Mouse (Mus musculus) brain, embryonic 14.5 days (tissue): ENCODE measurements around the gene Npvf. TPM values are rescaled to one million over a fixed set of nuclear protein-coding genes. Genes with fewer than 3 reads are reported as not detected.

ENCODE experiments used
- DNase-seq: peaks from one replicate; pipeline ENCODE4 v3.0.0-alpha.2; 2011; ENCODE audit warnings: low read depth
- CTCF ChIP-seq: fragments of 200-500 bp; IDR thresholded peaks from 2 replicates; pipeline ENCODE4 v1.5.1; 2012; ENCODE audit warnings: inconsistent platforms, mild to moderate bottlenecking, moderate library complexity, borderline replicate concordance; ENCODE audit not compliant: insufficient read depth, insufficient read length; ENCODE audit errors: extremely low read depth
- POLR2A ChIP-seq: fragments of 200-500 bp; IDR thresholded peaks from 2 replicates; pipeline ENCODE4 v1.6.1; 2012; ENCODE audit warnings: mild to moderate bottlenecking, inconsistent platforms, borderline replicate concordance; ENCODE audit not compliant: poor library complexity, insufficient read depth, insufficient read length, severe bottlenecking; ENCODE audit errors: extremely low read depth
- polyA plus RNA-seq: library from polyadenylated mRNA; depleted of rRNA; stranded (reverse); fragments of >200 nt; gene quantifications from 2 replicates; pipeline ENCODE4 v1.2.3, GENCODE M21; 2012

Gene Npvf
- polyA plus RNA-seq, 1 experiment: 0.22 TPM

DNA sequence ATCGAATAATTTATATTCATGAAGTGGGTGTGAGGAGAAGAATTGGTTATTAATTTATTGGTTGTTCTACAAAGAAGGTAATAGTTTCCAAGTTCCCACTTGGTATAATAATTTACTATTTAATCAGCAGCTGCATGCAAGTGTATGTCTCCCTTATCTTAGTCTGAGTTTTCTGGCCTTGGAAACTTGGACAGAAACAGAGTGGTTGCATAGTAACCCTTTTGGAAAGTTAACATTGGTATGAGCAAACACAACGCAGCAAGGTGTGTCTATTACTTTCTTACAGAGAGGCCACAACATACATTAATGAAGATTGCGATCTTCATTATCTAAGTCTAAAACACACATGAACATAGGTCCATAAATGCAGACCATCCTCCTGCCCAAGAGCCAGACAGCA lies 10.0 kb upstream of the Npvf start:
- DNase-seq: no peak
- no peak for TF ChIP-seq CTCF
- no peak for TF ChIP-seq POLR2A

DNA sequence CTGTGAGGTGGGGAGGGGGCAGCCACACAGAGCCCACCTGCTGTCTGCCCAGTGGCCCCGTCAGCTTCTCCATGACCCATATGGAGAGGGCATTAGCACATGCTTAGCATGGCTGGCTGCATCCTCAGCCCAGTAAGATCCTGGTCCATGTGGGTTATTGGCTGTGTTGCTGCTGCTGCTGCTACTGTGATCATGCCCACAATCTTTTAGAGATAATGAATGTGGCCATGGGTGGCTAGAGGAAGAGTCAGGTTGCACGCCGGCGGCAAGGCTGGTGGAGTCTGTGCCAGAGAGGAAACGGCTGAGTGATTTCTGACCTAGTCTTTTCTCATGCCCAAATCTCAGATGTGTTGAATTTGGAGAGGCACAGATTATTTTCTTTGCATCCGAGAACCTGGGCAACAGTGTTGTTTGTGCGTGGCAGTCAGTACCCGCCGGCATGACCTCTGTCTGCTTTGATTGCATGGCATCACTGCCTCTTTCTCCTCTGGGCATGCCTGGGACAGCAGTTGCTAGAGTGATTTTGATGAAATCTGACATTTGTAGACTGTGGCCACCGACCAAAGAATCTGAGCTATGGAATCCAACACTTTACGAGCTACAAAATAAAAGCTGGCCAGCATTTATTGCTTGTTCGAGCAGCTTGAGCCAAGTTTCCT lies 8.8 kb upstream of the Npvf start:
- DNase-seq: no peak
- TF ChIP-seq POLR2A: no peak
- no peak for TF ChIP-seq CTCF

DNA sequence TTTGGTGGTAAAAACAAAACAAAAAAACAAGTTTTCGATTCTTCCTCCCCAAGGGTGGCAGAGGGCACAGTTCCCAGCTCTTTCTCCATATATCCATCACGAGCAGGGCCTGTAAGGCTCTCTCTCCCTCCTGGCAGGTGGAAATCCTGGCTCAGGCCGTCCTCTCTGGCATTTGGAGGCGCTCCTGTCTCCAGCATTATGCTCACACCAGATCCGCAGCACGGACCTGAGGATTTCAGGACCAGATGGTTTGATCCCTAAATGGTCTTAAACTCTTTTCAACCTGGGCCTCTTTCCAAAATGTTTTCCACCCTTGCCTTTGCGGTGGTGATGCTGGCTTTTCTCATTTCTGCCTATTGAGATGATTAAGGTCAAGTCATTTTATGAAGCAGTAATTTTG lies 7.5 kb upstream of the Npvf start:
- TF ChIP-seq POLR2A (no peak), CTCF (no peak)

DNA sequence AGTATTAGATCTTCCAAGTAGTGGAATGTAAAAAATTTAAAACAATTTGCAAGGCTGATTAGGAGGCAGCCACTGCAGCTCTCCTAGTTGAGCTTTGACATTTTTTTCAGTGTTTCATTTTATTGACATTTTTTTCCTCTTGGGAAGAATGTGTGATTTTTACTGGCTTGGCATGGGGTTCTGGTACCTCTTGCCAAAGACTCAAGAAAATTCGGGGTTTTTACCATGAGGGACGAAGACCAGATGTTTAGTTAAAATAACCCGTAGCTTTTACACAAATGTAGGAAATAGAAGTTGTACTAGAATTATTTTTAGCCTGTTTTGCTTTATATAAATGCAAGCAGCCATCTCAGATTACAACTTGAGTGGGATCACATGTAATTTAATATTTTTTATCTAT lies 4.2 kb upstream of the Npvf start:
- DNase-seq: no peak

More for the DNA sequence above, 7.5 kb upstream of the Npvf start:
- DNase-seq: peak; percentile 64

DNA sequence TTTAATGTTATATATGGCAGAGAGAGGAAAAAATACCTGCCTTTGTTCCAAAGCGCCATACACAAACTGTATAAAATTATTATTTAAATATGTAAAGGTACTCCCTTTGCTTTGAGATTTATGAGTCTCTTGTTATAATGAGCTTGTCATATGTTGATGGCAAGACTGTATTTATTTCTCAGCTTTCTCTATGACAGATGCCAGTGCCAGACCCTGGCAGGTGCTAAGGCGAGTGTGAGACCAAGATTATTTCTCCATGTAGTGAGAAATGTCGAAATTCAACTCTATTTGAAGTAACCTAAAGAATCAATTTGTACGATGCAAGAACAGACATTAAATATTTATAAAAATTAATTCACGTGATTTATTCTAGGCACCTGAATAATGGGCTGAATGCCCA lies 3.8 kb upstream of the Npvf start:
- DNase-seq: peak; percentile 69
- TF ChIP-seq CTCF (no peak), POLR2A (no peak)

More for the DNA sequence above, 4.2 kb upstream of the Npvf start:
- TF ChIP-seq CTCF: no peak
- TF ChIP-seq POLR2A: no peak

DNA sequence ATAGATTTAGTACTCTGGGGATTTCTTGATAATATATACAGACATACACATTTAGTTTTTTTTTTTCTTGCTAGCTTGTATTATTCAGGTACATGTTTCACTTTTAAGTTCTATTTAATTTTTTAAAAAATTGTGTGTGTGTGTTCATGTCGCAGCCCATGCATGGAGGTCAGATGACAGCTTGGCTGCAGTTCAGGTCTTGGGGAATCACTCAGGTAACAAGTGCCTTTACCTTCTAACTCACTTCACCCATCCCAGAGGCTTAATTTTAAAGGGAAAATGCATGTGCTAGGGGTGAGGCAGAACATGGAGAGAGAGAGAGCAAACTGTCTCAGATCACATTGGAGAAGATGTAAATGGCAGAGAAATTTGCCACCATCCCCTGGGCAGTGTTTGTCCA lies 2.2 kb upstream of the Npvf start:
- no peak for TF ChIP-seq CTCF
- TF ChIP-seq POLR2A: no peak
- no peak for DNase-seq

DNA sequence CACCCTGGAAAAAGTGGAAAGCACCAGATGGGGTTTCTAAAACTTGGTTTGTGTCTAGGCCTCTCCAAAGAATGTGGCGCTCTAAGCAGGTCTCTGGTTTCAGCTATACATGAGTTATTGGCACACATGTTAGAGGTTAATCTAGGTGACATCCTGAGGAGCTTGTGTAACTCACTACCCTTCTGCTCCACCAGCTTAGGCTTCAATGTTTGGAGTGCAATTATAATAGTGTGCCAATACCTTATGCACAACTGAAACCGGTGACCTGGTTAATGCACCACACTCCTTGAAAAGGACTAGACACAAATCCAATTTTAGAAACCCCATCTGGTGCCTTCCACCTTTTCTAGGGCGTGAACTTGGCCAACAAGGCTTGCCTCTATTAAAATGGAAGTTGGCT lies 1.7 kb upstream of the Npvf start:
- no peak for TF ChIP-seq POLR2A
- no peak for TF ChIP-seq CTCF
- no peak for DNase-seq

DNA sequence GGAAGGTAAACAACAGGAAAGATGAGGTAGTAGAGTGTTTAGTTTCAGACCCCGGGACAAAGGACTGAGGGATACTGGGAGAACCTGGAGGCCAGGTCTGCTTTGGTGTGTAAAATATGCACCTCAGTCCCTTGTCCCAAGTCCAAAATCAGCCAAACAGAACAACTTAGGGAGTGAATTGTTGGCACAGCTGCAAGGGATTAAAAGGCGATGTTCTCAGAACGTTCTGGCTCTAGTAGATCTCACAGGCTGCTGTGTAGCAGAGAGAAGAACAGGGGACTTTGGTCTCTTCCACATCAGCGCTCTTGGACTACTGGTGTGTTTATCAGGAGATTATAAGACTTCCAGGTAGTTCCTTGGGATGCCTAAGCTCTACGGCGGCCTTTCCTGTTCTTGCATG lies 6.6 kb downstream of the Npvf start:
- no peak for DNase-seq
- TF ChIP-seq CTCF: no peak
- no peak for TF ChIP-seq POLR2A

DNA sequence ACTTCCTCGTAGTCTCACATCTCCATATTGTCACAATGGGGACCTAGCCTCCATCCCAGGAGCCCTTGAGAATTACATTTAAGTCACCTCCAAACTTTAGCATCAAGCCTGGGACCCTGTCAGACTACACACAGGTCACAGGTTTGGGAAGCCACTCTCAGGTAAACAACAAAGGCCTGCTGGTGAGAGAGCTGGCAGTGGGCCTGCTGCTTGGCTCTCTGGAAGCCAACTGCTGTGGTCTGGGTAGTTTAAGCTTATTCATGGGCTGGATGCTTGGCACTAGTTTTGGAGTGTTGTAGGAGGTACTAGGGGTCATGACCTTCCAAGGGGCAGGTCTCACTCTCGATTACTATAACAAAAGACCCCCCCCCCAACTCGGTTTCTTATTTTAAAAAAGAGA lies 7.6 kb downstream of the Npvf start:
- no peak for TF ChIP-seq POLR2A
- no peak for TF ChIP-seq CTCF
- DNase-seq: no peak

DNA sequence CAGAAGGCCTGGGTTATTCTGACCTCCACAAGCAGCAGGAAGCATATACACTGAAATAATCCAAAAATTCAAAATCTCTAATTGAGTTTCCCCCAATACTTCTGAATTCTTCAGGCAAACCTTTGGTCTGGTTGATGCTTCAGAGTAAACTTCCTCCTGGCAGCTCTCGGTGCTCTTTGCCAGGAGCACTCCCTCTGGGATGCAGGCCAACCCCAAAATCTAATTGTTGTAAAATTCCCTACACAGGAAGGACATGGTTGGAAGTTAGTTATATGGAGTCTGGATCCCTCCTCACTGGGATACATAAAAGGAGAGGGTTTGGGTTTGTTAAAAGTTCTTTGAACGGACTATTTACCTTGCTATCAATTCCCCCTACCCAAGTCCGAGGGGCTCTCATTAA lies 9.5 kb downstream of the Npvf start:
- TF ChIP-seq CTCF: no peak
- no peak for TF ChIP-seq POLR2A
- peak; percentile 57 for DNase-seq

DNA sequence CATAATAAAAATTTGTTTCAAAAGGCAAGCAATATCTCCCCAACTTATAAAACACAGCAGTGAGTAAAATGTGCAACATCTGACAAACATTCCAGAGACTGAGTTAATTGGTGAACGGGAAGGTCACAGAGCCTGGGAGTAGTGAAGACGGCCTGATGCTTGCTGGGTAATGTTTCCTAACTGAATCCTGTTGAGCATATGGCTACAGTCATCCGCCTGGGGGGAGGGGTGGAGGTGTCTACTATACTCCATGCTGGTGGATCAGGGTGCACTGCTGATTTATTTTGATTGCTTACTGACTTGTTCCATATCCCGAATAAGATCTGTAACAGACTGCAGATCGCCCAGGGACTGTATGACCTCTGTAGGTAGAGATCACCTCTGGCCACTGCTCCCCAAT lies 12.3 kb downstream of the Npvf start:
- no peak for TF ChIP-seq CTCF
- no peak for TF ChIP-seq POLR2A

DNA sequence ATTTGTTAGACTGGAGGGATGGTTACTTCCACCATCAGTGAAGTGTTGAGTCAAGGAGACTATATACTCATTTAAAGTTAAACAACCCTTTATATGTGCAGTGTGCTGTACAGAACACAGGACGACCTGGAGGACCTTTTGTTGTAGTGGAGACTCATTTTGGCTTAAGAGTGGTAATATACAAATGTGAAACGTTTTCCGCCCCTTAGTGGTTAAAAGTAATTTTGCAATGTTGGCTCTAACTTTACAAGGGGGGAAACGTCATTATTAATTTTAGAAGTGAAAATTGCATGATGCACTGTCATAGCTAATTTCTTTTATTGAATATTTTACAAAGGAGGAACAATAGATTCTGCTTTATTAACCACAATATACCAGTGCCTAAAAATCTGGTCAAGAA lies 13.9 kb downstream of the Npvf start:
- no peak for TF ChIP-seq POLR2A
- no peak for TF ChIP-seq CTCF
- no peak for DNase-seq

More for the DNA sequence above, 12.3 kb downstream of the Npvf start:
- DNase-seq: peak; percentile 50
